Mouse (Mus musculus): Measurements from ENCODE around the gene Rassf4. TPM values are rescaled to one million over a fixed set of nuclear protein-coding genes. Genes with fewer than 3 reads are reported as not detected.

The Rassf4 gene
- polyA plus RNA-seq, 1 experiment from 2014 or later: 12.8 TPM

Small RNA genes lying within 50 kb of the gene (microRNA-seq; reads per million reads assigned to microRNA genes)
- gene Mir7043: 1.1 reads per million

Other genes starting within 250 kb of the Rassf4 start
- gene Alox5, start 212.8 kb downstream of the Rassf4 start, polyA plus RNA-seq (2015; fragmentation: Nextera tagmentation; extraction: Ambion mirVana): 0.17 and 0.82 TPM in 2 replicates
- not detected in 2 replicates for gene Olfr211, start 184.9 kb downstream of the Rassf4 start, polyA plus RNA-seq (2015; fragmentation: Nextera tagmentation; extraction: Ambion mirVana)
- gene Olfr212, start 167.4 kb downstream of the Rassf4 start, polyA plus RNA-seq (2015; fragmentation: Nextera tagmentation; extraction: Ambion mirVana): not detected in 2 replicates
- not detected in 2 replicates for gene Olfr213, start 135.5 kb downstream of the Rassf4 start, polyA plus RNA-seq (2015; fragmentation: Nextera tagmentation; extraction: Ambion mirVana)
- 0.53 and 0.78 TPM in 2 replicates for gene Gm5580, start 122.8 kb downstream of the Rassf4 start, polyA plus RNA-seq (2015; fragmentation: Nextera tagmentation; extraction: Ambion mirVana)
- not detected in 2 replicates for gene Olfr214, start 119.7 kb downstream of the Rassf4 start, polyA plus RNA-seq (2015; fragmentation: Nextera tagmentation; extraction: Ambion mirVana)
- gene Olfr215, start 89.8 kb downstream of the Rassf4 start, polyA plus RNA-seq (2015; fragmentation: Nextera tagmentation; extraction: Ambion mirVana): not detected in 2 replicates
- 287 and 299 TPM in 2 replicates for gene Zfp422, start 45.0 kb downstream of the Rassf4 start, polyA plus RNA-seq (2015; fragmentation: Nextera tagmentation; extraction: Ambion mirVana)
- gene Depp1, start 23.3 kb downstream of the Rassf4 start, polyA plus RNA-seq (2015; fragmentation: Nextera tagmentation; extraction: Ambion mirVana): 3.9 and 4.1 TPM in 2 replicates
- 0.06 and 0.64 TPM in 2 replicates for gene Tmem72, start 43.0 kb upstream of the Rassf4 start, polyA plus RNA-seq (2015; fragmentation: Nextera tagmentation; extraction: Ambion mirVana)